Mouse (Mus musculus) heart, embryonic 16.5 days (tissue): ENCODE measurements at regions not wholly inside any gene's neighbourhood (a gene's known extent, or its start where the extent isn't known, plus 50 kb on each side); places are given as distances from the start of the nearest gene placed in this dataset.

Source experiments
- ATAC-seq: fragments of 200-750 bp; cut with Nextera tagmentation; replicated peaks from 2 replicates; pipeline ENCODE4 v1.8.0; 2017; ENCODE audit warnings: moderate number of reproducible peaks; ENCODE audit not compliant: insufficient read depth, low FRiP score; ENCODE audit errors: extremely low read depth
- H3K27ac ChIP-seq: fragments of 300-500 bp; sonication (generic); 2 replicates; pipeline ENCODE4 v1.5.1; 2014; ENCODE audit warnings: mild to moderate bottlenecking, low read length, control low read depth, moderate library complexity
- H3K27me3 ChIP-seq: fragments of 300-500 bp; sonication (generic); 2 replicates; pipeline ENCODE4 v1.6.1; 2014; ENCODE audit warnings: low read length, mixed read lengths; ENCODE audit not compliant: control insufficient read depth, insufficient read depth
- H3K36me3 ChIP-seq: fragments of 300-500 bp; sonication (generic); 2 replicates; pipeline ENCODE4 v1.6.1; 2014; ENCODE audit not compliant: control insufficient read depth, insufficient read depth
- H3K4me1 ChIP-seq: fragments of 300-500 bp; sonication (generic); 2 replicates; pipeline ENCODE4 v1.6.1; 2014; ENCODE audit warnings: low read length, mixed read lengths; ENCODE audit not compliant: control insufficient read depth, insufficient read depth
- H3K4me2 ChIP-seq: fragments of 300-500 bp; sonication (generic); 2 replicates; pipeline ENCODE4 v1.6.1; 2014; ENCODE audit warnings: low read depth, mild to moderate bottlenecking, control low read depth, low read length
- H3K4me3 ChIP-seq: fragments of 300-500 bp; sonication (generic); 2 replicates; pipeline ENCODE4 v1.5.1; 2014; ENCODE audit warnings: mild to moderate bottlenecking, control low read depth, low read length
- H3K9ac ChIP-seq: fragments of 300-500 bp; sonication (generic); 2 replicates; pipeline ENCODE4 v1.6.1; 2014; ENCODE audit warnings: low read length, control low read depth
- H3K9me3 ChIP-seq: fragments of 300-500 bp; sonication (generic); replicated peaks from 2 replicates; pipeline ENCODE4 v1.6.1; 2016; ENCODE audit warnings: low read length; ENCODE audit not compliant: control insufficient read depth
- WGBS: fragments of 180-500 bp; shearing (Covaris S2); extraction: QIAGEN DNeasy Blood & Tissue Kit; methylation state at CpG from one replicate; pipeline ENCODE4 v1.1.7; 2014; 5-methylcytosine and 5-hydroxymethylcytosine counted together

GRCm38 (mm10) chr15:61927385-61928120, 1004.7 kb upstream of the A1bg start:
- H3K4me1 ChIP-seq, result peaks cover 3% of the 10 kb centered on the region; the same call in 1 of the 2 replicates
- H3K36me3 ChIP-seq, result no peaks in the 10 kb centered on the region
- ATAC-seq, result no peak
- H3K4me2 ChIP-seq, result no peak overlapping the region
- WGBS, result 75% methylated on average over 15 of the region's 15 CpGs
- H3K27me3 ChIP-seq, result no peaks in the 10 kb centered on the region
- H3K9me3 ChIP-seq, result no peaks in the 10 kb centered on the region
- H3K9ac ChIP-seq, result no peak overlapping the region
- H3K4me3 ChIP-seq, result no peak overlapping the region
- H3K27ac ChIP-seq, result no peak overlapping the region

- no peaks in the 10 kb centered on the region for H3K27me3 ChIP-seq
- H3K27ac ChIP-seq, result no peak overlapping the region
- H3K4me1 ChIP-seq, result no peaks in the 10 kb centered on the region
- no peak for ATAC-seq
- H3K36me3 ChIP-seq, result no peaks in the 10 kb centered on the region
- 70% methylated on average over 2 of the region's 2 CpGs for WGBS
- no peaks in the 10 kb centered on the region for H3K9me3 ChIP-seq
- H3K4me3 ChIP-seq, result no peak overlapping the region
- no peak overlapping the region for H3K4me2 ChIP-seq
- no peak overlapping the region for H3K9ac ChIP-seq
Measured at GRCm38 (mm10) chr15:61920041-61920440, 997.2 kb upstream of the A1bg start.

GRCm38 (mm10) chr15:61913546-61914160, 990.8 kb upstream of the A1bg start:
- no peaks in the 10 kb centered on the region for H3K4me1 ChIP-seq
- no peak overlapping the region for H3K9ac ChIP-seq
- H3K4me3 ChIP-seq, result no peak overlapping the region
- ATAC-seq, result no peak
- 78% methylated on average over 7 of the region's 7 CpGs for WGBS
- H3K4me2 ChIP-seq, result no peak overlapping the region
- no peaks in the 10 kb centered on the region for H3K36me3 ChIP-seq
- H3K27me3 ChIP-seq, result no peaks in the 10 kb centered on the region
- no peaks in the 10 kb centered on the region for H3K9me3 ChIP-seq
- H3K27ac ChIP-seq, result no peak overlapping the region

- H3K4me3 ChIP-seq, result no peak overlapping the region
- H3K4me2 ChIP-seq, result no peak overlapping the region
- no peak overlapping the region for H3K9ac ChIP-seq
- ATAC-seq, result no peak
- no peaks in the 10 kb centered on the region for H3K27me3 ChIP-seq
- WGBS, result 85% methylated on average over 5 of the region's 5 CpGs
- no peak overlapping the region for H3K27ac ChIP-seq
- no peaks in the 10 kb centered on the region for H3K4me1 ChIP-seq
- no peaks in the 10 kb centered on the region for H3K9me3 ChIP-seq
- H3K36me3 ChIP-seq, result no peaks in the 10 kb centered on the region
Measured at GRCm38 (mm10) chr15:61905165-61905845, 982.5 kb upstream of the A1bg start.

- Histone ChIP-seq H3K9ac (no peak overlapping the region), H3K9me3 (no peaks in the 10 kb centered on the region), H3K27ac (no peak overlapping the region), H3K27me3 (no peaks in the 10 kb centered on the region), H3K36me3 (no peaks in the 10 kb centered on the region), H3K4me2 (no peak overlapping the region), H3K4me3 (no peak overlapping the region), H3K4me1 (no peaks in the 10 kb centered on the region)
- ATAC-seq, result no peak
- 89% methylated on average over 3 of the region's 3 CpGs for WGBS
Measured at GRCm38 (mm10) chr15:61899809-61900208, 977.0 kb upstream of the A1bg start.

GRCm38 (mm10) chr15:61897566-61897965, 974.8 kb upstream of the A1bg start:
- Histone ChIP-seq H3K27ac (no peak overlapping the region), H3K9me3 (no peaks in the 10 kb centered on the region), H3K36me3 (no peaks in the 10 kb centered on the region), H3K27me3 (no peaks in the 10 kb centered on the region), H3K9ac (no peak overlapping the region), H3K4me1 (no peaks in the 10 kb centered on the region), H3K4me2 (no peak overlapping the region), H3K4me3 (no peak overlapping the region)
- WGBS, result 56% methylated on average over 4 of the region's 4 CpGs
- no peak for ATAC-seq

- no peak for ATAC-seq
- no peak overlapping the region for H3K4me2 ChIP-seq
Measured at GRCm38 (mm10) chr15:61890330-61890729, 967.5 kb upstream of the A1bg start.

GRCm38 (mm10) chr15:61888569-61889326, 965.9 kb upstream of the A1bg start:
- no peak overlapping the region for H3K27ac ChIP-seq
- WGBS, result 64% methylated on average over 10 of the region's 10 CpGs
- H3K4me1 ChIP-seq, result no peaks in the 10 kb centered on the region
- no peaks in the 10 kb centered on the region for H3K36me3 ChIP-seq
- no peak for ATAC-seq
- no peak overlapping the region for H3K4me2 ChIP-seq
- H3K27me3 ChIP-seq, result no peaks in the 10 kb centered on the region
- no peak overlapping the region for H3K9ac ChIP-seq
- no peaks in the 10 kb centered on the region for H3K9me3 ChIP-seq
- no peak overlapping the region for H3K4me3 ChIP-seq

More at GRCm38 (mm10) chr15:61890330-61890729, 967.5 kb upstream of the A1bg start:
- H3K4me3 ChIP-seq, result no peak overlapping the region
- no peak overlapping the region for H3K27ac ChIP-seq
- H3K9me3 ChIP-seq, result no peaks in the 10 kb centered on the region
- no peak overlapping the region for H3K9ac ChIP-seq
- no peaks in the 10 kb centered on the region for H3K27me3 ChIP-seq
- H3K4me1 ChIP-seq, result no peaks in the 10 kb centered on the region
- H3K36me3 ChIP-seq, result no peaks in the 10 kb centered on the region
